Mouse (Mus musculus) liver, embryonic 12.5 days (tissue): Measurements from ENCODE around the gene Ret. TPM values are rescaled to one million over a fixed set of nuclear protein-coding genes. Genes with fewer than 3 reads are reported as not detected.

ENCODE experiments used
- ATAC-seq: fragments of 200-750 bp; cut with Nextera tagmentation; 2 replicates; pipeline ENCODE4 v1.8.0; 2017; ENCODE audit warnings: moderate number of reproducible peaks, mild to moderate bottlenecking, moderate library complexity
- H3K27ac ChIP-seq: fragments of 300-500 bp; sonication (generic); 2 replicates; pipeline ENCODE4 v1.5.1; 2016; ENCODE audit warnings: mild to moderate bottlenecking
- H3K27me3 ChIP-seq: fragments of 300-500 bp; sonication (generic); replicated peaks from 2 replicates; pipeline ENCODE4 v1.6.1; 2016; ENCODE audit warnings: mild to moderate bottlenecking, moderate library complexity
- H3K36me3 ChIP-seq: fragments of 300-500 bp; sonication (generic); 2 replicates; pipeline ENCODE4 v1.6.1; 2016; ENCODE audit warnings: mild to moderate bottlenecking, moderate library complexity
- H3K4me1 ChIP-seq: fragments of 300-500 bp; sonication (generic); 2 replicates; pipeline ENCODE4 v1.6.1; 2016
- H3K4me2 ChIP-seq: fragments of 300-500 bp; sonication (generic); 2 replicates; pipeline ENCODE4 v1.6.1; 2016; ENCODE audit warnings: mild to moderate bottlenecking, moderate library complexity
- H3K4me3 ChIP-seq: fragments of 300-500 bp; sonication (generic); 2 replicates; pipeline ENCODE4 v1.5.1; 2016; ENCODE audit warnings: mild to moderate bottlenecking, moderate library complexity
- H3K9ac ChIP-seq: fragments of 300-500 bp; sonication (generic); 2 replicates; pipeline ENCODE4 v1.6.1; 2016; ENCODE audit warnings: mild to moderate bottlenecking, moderate library complexity
- H3K9me3 ChIP-seq: fragments of 300-500 bp; sonication (generic); replicated peaks from 2 replicates; pipeline ENCODE4 v1.6.1; 2016; ENCODE audit warnings: mild to moderate bottlenecking, moderate library complexity
- WGBS: fragments of 180-500 bp; shearing (Covaris S2); methylation state at CpG from one replicate; pipeline ENCODE4 v1.1.7; 2016; ENCODE audit not compliant: insufficient replicate concordance; 5-methylcytosine and 5-hydroxymethylcytosine counted together
- polyA plus RNA-seq: library from polyadenylated mRNA; unstranded; fragments of >200 nt; fragmentation: Nextera tagmentation; extraction: Ambion mirVana; gene quantifications from 2 replicates; pipeline ENCODE4 v1.2.1, GENCODE M21; 2016

Ret gene
- 0.45 TPM in 1 of 2 replicates, not detected in the other for polyA plus RNA-seq

DNA sequence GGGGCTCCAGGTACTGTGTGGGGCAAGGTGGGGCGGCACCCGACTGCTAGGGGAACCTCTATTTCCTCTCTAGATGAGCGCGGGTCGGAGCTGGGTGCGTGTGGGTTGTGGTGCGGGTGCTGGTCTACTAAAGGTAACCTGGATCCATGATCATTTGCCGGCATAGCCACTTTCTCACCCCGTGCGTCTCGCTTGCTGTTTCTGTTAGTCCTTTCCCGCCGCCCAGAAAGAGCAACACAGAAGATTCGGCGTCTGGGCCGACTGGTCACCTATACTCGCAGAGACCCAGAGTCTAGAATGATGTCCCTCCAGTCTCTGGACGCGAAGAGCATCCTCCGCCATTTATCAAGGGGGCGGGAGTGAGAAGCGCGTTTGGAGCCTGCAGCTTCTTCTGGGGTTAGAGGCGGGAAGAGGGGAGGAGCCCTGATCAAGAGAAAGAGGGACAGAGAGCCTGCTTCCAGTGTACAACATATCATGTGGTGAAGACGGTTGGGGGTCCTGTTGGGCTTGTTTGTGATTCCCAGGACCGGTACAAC is at the start of gene Ret:
Ret (minus strand) TSS at position 279 of the 536 bp plus-strand sequence.
- no peaks in the 10 kb centered on the region for H3K9me3 ChIP-seq
- H3K4me3 ChIP-seq: peak within 1 kb of the TSS; percentile 48
- no peak within 1 kb of the TSS for H3K27ac ChIP-seq
- H3K9ac ChIP-seq: no peak within 1 kb of the TSS
- 1% methylated on average over 26 of the region's 26 CpGs for WGBS
- no peak for ATAC-seq
- H3K36me3 ChIP-seq: no peaks in the 10 kb centered on the region
- H3K4me1 ChIP-seq: 0 out of 2 replicates have a peak, but pooled peaks cover 8% of the 10 kb centered on the region
- peak within 1 kb of the TSS; percentile 68 for H3K4me2 ChIP-seq
- H3K27me3 ChIP-seq: peaks cover 91% of the 10 kb centered on the region

DNA sequence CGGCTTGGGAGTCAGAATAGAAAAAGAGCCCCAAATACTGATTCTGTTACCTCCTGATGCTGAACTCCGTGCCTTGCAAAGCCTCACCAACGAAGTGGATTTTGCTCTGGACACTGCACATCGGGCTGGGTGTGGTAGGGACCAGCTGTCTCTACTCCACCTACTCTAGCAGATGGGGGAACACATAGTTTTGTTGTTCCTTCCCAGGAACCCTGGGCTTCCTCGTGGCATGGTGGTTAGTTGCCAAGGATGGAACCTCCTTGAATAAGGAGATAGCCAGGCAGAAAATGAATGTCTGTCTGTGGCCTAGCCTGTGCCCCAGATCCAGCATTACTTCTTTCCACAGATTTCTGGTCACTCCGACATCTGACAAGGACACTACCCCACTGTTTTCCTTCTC is 49.6 kb upstream of the Ret start:
- Histone ChIP-seq H3K4me1 (no peaks in the 10 kb centered on the region), H3K36me3 (no peaks in the 10 kb centered on the region), H3K9ac (no peak overlapping the region), H3K27ac (no peak overlapping the region), H3K4me3 (no peak overlapping the region), H3K27me3 (no peaks in the 10 kb centered on the region), H3K4me2 (no peak overlapping the region), H3K9me3 (no peaks in the 10 kb centered on the region)
- WGBS: 67% methylated on average over 6 of the region's 6 CpGs
- no peak for ATAC-seq

DNA sequence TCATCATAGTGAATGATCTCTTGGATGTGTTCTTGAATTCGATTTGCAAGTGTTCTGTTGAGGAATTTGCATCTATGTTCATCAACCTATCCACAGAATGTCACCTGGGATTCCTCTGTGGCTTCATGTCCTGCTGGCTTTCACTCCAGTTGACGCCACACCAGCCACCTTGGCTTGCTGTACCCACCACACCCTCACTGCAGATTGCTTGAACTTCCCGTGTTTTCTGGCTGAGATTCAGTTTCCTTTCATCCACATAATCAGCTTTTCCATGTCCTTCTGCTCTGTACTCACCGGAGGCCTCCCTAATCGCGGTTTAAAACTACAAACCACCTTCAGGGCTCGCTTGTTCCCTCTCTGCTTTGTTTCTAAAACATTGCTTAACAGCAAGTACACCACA is 46.6 kb upstream of the Ret start:
- no peaks in the 10 kb centered on the region for H3K9me3 ChIP-seq
- H3K4me3 ChIP-seq: no peak overlapping the region
- ATAC-seq: no peak
- no peaks in the 10 kb centered on the region for H3K27me3 ChIP-seq
- H3K27ac ChIP-seq: no peak overlapping the region
- no peak overlapping the region for H3K4me2 ChIP-seq
- no peaks in the 10 kb centered on the region for H3K36me3 ChIP-seq
- no peaks in the 10 kb centered on the region for H3K4me1 ChIP-seq
- 59% methylated on average over 7 of the region's 7 CpGs for WGBS
- no peak overlapping the region for H3K9ac ChIP-seq

DNA sequence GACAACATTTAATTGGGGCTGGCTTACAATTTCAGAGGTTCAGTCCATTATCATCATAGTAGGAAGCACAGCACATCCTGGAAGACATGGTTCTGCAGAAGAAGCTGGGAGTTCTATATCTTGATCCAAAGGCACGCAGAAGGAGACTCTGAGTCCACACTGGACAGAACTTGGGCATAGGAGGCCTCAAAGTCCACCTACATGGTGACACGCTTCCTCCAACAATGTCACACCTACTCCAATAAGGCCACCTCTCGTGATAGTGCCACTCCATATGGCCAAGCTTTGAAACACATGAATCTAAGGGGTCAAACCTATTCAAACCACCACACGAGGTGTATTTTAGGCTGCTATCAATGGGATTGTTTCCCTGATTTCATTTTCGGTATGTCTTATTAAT is 45.4 kb upstream of the Ret start:
- no peak overlapping the region for H3K27ac ChIP-seq
- H3K9me3 ChIP-seq: no peaks in the 10 kb centered on the region
- no peak overlapping the region for H3K4me3 ChIP-seq
- H3K36me3 ChIP-seq: no peaks in the 10 kb centered on the region
- no peaks in the 10 kb centered on the region for H3K4me1 ChIP-seq
- H3K27me3 ChIP-seq: no peaks in the 10 kb centered on the region
- H3K9ac ChIP-seq: no peak overlapping the region
- ATAC-seq: no peak
- 65% methylated on average over 5 of the region's 5 CpGs for WGBS
- H3K4me2 ChIP-seq: no peak overlapping the region

- no peaks in the 10 kb centered on the region for H3K4me1 ChIP-seq
- no peaks in the 10 kb centered on the region for H3K36me3 ChIP-seq
- H3K27me3 ChIP-seq: no peaks in the 10 kb centered on the region
- no peak overlapping the region for H3K9ac ChIP-seq
- no peak for ATAC-seq
- H3K4me2 ChIP-seq: no peak overlapping the region
- H3K4me3 ChIP-seq: no peak overlapping the region
- WGBS: 49% methylated on average over 3 of the region's 3 CpGs
- H3K9me3 ChIP-seq: no peaks in the 10 kb centered on the region
- H3K27ac ChIP-seq: no peak overlapping the region
These were observed 28.6 kb upstream of the Ret start for GRCm38 (mm10) chr6:118226072-118226471.

GRCm38 (mm10) chr6:118222471-118222870 is 25.0 kb upstream of the Ret start:
- no peak overlapping the region for H3K9ac ChIP-seq
- WGBS: 63% methylated on average over 2 of the region's 2 CpGs
- no peaks in the 10 kb centered on the region for H3K4me1 ChIP-seq
- H3K36me3 ChIP-seq: no peaks in the 10 kb centered on the region
- H3K4me2 ChIP-seq: no peak overlapping the region
- H3K9me3 ChIP-seq: no peaks in the 10 kb centered on the region
- no peaks in the 10 kb centered on the region for H3K27me3 ChIP-seq
- H3K27ac ChIP-seq: no peak overlapping the region
- ATAC-seq: no peak
- H3K4me3 ChIP-seq: no peak overlapping the region

DNA sequence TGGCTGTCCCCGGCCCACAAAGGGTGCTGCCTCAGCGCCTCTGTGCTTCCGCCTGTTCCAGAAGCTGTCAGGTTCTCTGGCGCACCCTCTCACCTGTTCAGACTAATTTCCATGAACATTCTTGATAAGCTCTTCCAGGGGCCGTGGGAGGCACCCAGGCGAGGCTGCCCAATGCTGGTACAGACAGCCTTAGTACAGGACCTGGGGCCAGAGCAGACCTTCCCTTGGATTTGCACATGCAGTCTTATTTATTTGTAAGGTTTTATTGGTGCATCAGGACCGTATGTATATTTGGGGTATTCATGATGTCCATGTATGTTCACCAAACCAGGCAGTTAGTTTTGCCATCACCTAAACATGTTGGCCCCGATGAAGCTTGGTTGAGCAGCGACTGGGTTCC is 18.2 kb upstream of the Ret start:
- no peak overlapping the region for H3K4me2 ChIP-seq
- no peak for ATAC-seq
- no peak overlapping the region for H3K4me3 ChIP-seq
- no peaks in the 10 kb centered on the region for H3K27me3 ChIP-seq
- WGBS: 65% methylated on average over 9 of the region's 9 CpGs
- no peaks in the 10 kb centered on the region for H3K4me1 ChIP-seq
- H3K27ac ChIP-seq: no peak overlapping the region
- H3K9me3 ChIP-seq: no peaks in the 10 kb centered on the region
- no peak overlapping the region for H3K9ac ChIP-seq
- H3K36me3 ChIP-seq: no peaks in the 10 kb centered on the region

GRCm38 (mm10) chr6:118208326-118208725 is 10.8 kb upstream of the Ret start:
- Histone ChIP-seq H3K9ac (no peak overlapping the region), H3K9me3 (no peaks in the 10 kb centered on the region), H3K4me1 (no peaks in the 10 kb centered on the region), H3K4me3 (no peak overlapping the region), H3K27ac (no peak overlapping the region), H3K4me2 (no peak overlapping the region), H3K36me3 (no peaks in the 10 kb centered on the region), H3K27me3 (0 out of 2 replicates have a peak, but pooled peaks cover 7% of the 10 kb centered on the region)
- ATAC-seq: no peak
- 65% methylated on average over 8 of the region's 8 CpGs for whole genome bisulfite sequencing

DNA sequence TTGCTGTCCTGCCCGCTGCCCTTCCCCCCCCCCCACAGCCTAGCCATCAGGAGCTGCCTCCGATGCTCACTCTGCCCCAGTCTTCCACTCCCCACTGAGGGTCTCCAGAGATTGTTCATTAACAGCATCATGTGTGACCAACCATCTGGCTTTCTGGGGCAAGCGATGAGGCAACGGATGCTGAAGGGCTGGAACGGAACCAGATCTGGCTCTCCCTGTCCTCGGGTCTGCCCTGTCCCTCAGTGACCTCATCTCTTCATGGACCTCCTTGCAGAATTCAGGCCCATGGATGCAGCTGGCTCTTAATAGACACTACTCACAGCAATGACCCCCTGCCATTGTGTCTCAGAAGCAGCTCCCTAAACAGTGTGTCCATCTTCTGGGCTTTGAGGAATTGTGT is 8.9 kb upstream of the Ret start:
- H3K27ac ChIP-seq: no peak overlapping the region
- no peaks in the 10 kb centered on the region for H3K36me3 ChIP-seq
- H3K4me2 ChIP-seq: no peak overlapping the region
- WGBS: 72% methylated on average over 6 of the region's 6 CpGs
- no peak overlapping the region for H3K9ac ChIP-seq
- ATAC-seq: no peak
- no peak overlapping the region for H3K4me3 ChIP-seq
- H3K9me3 ChIP-seq: no peaks in the 10 kb centered on the region
- H3K4me1 ChIP-seq: no peaks in the 10 kb centered on the region
- H3K27me3 ChIP-seq: peaks cover 14% of the 10 kb centered on the region; the same call in 1 of the 2 replicates

GRCm38 (mm10) chr6:118205176-118205890 is 7.8 kb upstream of the Ret start:
- no peak overlapping the region for H3K4me2 ChIP-seq
- peaks cover 24% of the 10 kb centered on the region for H3K27me3 ChIP-seq
- H3K27ac ChIP-seq: no peak overlapping the region
- H3K9me3 ChIP-seq: no peaks in the 10 kb centered on the region
- H3K4me3 ChIP-seq: no peak overlapping the region
- H3K9ac ChIP-seq: no peak overlapping the region
- WGBS: 33% methylated on average over 7 of the region's 7 CpGs
- ATAC-seq: no peak
- no peaks in the 10 kb centered on the region for H3K4me1 ChIP-seq
- no peaks in the 10 kb centered on the region for H3K36me3 ChIP-seq

GRCm38 (mm10) chr6:118204112-118204511 is 6.6 kb upstream of the Ret start:
- Histone ChIP-seq H3K9me3 (no peaks in the 10 kb centered on the region), H3K27ac (no peak overlapping the region), H3K4me2 (no peak overlapping the region), H3K27me3 (peaks cover 36% of the 10 kb centered on the region), H3K36me3 (no peaks in the 10 kb centered on the region), H3K9ac (no peak overlapping the region), H3K4me3 (no peak overlapping the region), H3K4me1 (no peaks in the 10 kb centered on the region)
- ATAC-seq: no peak
- WGBS: 81% methylated on average over 1 of the region's 1 CpGs

DNA sequence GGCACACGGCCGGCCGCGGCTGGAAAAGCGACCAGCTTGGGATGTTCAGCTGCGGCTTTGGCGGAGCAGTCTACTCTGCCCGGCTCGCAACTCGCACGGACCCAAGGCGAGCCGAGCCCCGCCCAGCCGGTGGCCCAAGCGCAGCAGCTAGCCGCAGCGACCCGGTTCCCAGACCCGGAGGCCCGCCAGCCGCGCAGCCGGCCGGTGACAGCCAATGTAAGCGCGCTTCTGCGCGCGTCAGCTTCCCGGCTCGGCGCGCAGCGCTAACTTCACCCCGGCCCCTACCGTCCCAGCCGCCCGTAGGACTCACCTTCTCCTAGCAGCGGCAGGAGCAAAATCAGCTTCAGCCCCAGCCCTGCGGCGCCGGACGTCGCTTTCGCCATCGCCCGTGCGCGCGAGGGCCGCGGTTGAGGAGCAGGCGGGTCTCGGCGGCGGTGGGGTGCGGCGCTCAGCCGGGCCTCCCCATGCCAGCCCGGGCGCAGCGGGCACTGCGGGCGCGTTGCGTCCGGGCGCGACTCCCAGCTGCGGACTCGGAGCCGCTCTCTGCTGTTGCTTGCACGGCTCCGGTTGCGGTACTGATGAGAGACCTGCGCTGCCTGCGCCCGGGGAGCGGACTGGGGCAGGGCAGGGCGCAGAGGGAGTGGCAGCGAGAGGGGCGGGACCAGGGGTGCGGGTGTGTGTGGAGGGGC is 623 bp downstream of the Ret start:
- Histone ChIP-seq H3K27me3 (peaks cover 97% of the 10 kb centered on the region), H3K36me3 (no peaks in the 10 kb centered on the region)
- 2% methylated on average over 84 of the region's 84 CpGs for WGBS

More for the DNA sequence above, 623 bp downstream of the Ret start:
- Histone ChIP-seq H3K27ac (no peak overlapping the region), H3K4me1 (0 out of 2 replicates have a peak, but pooled peaks cover 8% of the 10 kb centered on the region), H3K4me3 (peak overlapping the region; percentile 48), H3K9ac (no peak overlapping the region), H3K9me3 (no peaks in the 10 kb centered on the region), H3K4me2 (peak overlapping the region; percentile 68)
- 0 out of 2 replicates have a peak, but pooled peaks have one; percentile 27 for ATAC-seq
